Mouse (Mus musculus) heart, embryonic 16.5 days (tissue): ENCODE measurements at regions not wholly inside any gene's neighbourhood (a gene's known extent, or its start where the extent isn't known, plus 50 kb on each side); places are given as distances from the start of the nearest gene placed in this dataset.

Experiments used
- ATAC-seq: fragments of 200-750 bp; cut with Nextera tagmentation; replicated peaks from 2 replicates; pipeline ENCODE4 v1.8.0; 2017; ENCODE audit warnings: moderate number of reproducible peaks; ENCODE audit not compliant: insufficient read depth, low FRiP score; ENCODE audit errors: extremely low read depth
- H3K27ac ChIP-seq: fragments of 300-500 bp; sonication (generic); 2 replicates; pipeline ENCODE4 v1.5.1; 2014; ENCODE audit warnings: mild to moderate bottlenecking, low read length, control low read depth, moderate library complexity
- H3K27me3 ChIP-seq: fragments of 300-500 bp; sonication (generic); 2 replicates; pipeline ENCODE4 v1.6.1; 2014; ENCODE audit warnings: low read length, mixed read lengths; ENCODE audit not compliant: control insufficient read depth, insufficient read depth
- H3K36me3 ChIP-seq: fragments of 300-500 bp; sonication (generic); 2 replicates; pipeline ENCODE4 v1.6.1; 2014; ENCODE audit not compliant: control insufficient read depth, insufficient read depth
- H3K4me1 ChIP-seq: fragments of 300-500 bp; sonication (generic); 2 replicates; pipeline ENCODE4 v1.6.1; 2014; ENCODE audit warnings: low read length, mixed read lengths; ENCODE audit not compliant: control insufficient read depth, insufficient read depth
- H3K4me2 ChIP-seq: fragments of 300-500 bp; sonication (generic); 2 replicates; pipeline ENCODE4 v1.6.1; 2014; ENCODE audit warnings: low read depth, mild to moderate bottlenecking, control low read depth, low read length
- H3K4me3 ChIP-seq: fragments of 300-500 bp; sonication (generic); 2 replicates; pipeline ENCODE4 v1.5.1; 2014; ENCODE audit warnings: mild to moderate bottlenecking, control low read depth, low read length
- H3K9ac ChIP-seq: fragments of 300-500 bp; sonication (generic); 2 replicates; pipeline ENCODE4 v1.6.1; 2014; ENCODE audit warnings: low read length, control low read depth
- H3K9me3 ChIP-seq: fragments of 300-500 bp; sonication (generic); replicated peaks from 2 replicates; pipeline ENCODE4 v1.6.1; 2016; ENCODE audit warnings: low read length; ENCODE audit not compliant: control insufficient read depth
- WGBS: fragments of 180-500 bp; shearing (Covaris S2); extraction: QIAGEN DNeasy Blood & Tissue Kit; methylation state at CpG from one replicate; pipeline ENCODE4 v1.1.7; 2014; 5-methylcytosine and 5-hydroxymethylcytosine counted together

DNA sequence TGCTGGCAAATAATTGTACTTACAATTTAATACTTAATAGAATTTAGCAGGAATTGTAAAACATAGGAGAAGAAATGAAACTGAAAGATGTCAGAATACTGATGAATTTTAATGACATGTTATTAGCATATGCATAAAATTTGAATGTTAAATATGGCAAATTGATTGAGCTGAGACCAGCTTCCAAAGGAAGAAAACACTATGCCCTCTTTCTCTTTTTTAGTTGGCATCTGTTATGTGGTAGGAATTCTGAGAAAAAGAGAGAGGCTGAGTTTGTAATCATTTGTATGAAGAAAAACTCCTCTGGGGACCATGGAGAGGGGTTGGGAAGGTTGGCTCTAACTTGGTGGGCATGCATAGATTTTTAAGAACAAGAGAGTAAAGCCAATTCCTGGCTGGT lies 224.2 kb downstream of the Gm11077 start:
- no peak for ATAC-seq
- H3K36me3 ChIP-seq: no peaks in the 10 kb centered on the region
- no peak overlapping the region for H3K27ac ChIP-seq

GRCm38 (mm10) chr6:140953721-140954120 lies 224.6 kb downstream of the Gm11077 start:
- no peaks in the 10 kb centered on the region for H3K4me1 ChIP-seq
- no peaks in the 10 kb centered on the region for H3K36me3 ChIP-seq
- H3K4me2 ChIP-seq: no peak overlapping the region
- H3K27me3 ChIP-seq: no peaks in the 10 kb centered on the region
- H3K4me3 ChIP-seq: no peak overlapping the region
- H3K9ac ChIP-seq: no peak overlapping the region
- H3K9me3 ChIP-seq: no peaks in the 10 kb centered on the region
- WGBS: 60% methylated on average over 1 of the region's 1 CpGs
- no peak for ATAC-seq
- H3K27ac ChIP-seq: no peak overlapping the region

More for the DNA sequence above, 224.2 kb downstream of the Gm11077 start:
- H3K4me3 ChIP-seq: no peak overlapping the region
- no peaks in the 10 kb centered on the region for H3K4me1 ChIP-seq
- H3K4me2 ChIP-seq: no peak overlapping the region
- H3K9ac ChIP-seq: no peak overlapping the region
- no peaks in the 10 kb centered on the region for H3K9me3 ChIP-seq
- H3K27me3 ChIP-seq: no peaks in the 10 kb centered on the region

GRCm38 (mm10) chr6:140955751-140956521 lies 226.9 kb downstream of the Gm11077 start:
- no peaks in the 10 kb centered on the region for H3K36me3 ChIP-seq
- peak; percentile 50 for ATAC-seq
- H3K4me2 ChIP-seq: peak overlapping the region; percentile 25; the same call in 1 of the 2 replicates
- H3K27me3 ChIP-seq: no peaks in the 10 kb centered on the region
- peak overlapping the region; percentile 76 for H3K27ac ChIP-seq
- H3K4me1 ChIP-seq: no peaks in the 10 kb centered on the region
- no peak overlapping the region for H3K4me3 ChIP-seq
- H3K9ac ChIP-seq: no peak overlapping the region
- WGBS: 42% methylated on average over 13 of the region's 13 CpGs
- H3K9me3 ChIP-seq: no peaks in the 10 kb centered on the region

DNA sequence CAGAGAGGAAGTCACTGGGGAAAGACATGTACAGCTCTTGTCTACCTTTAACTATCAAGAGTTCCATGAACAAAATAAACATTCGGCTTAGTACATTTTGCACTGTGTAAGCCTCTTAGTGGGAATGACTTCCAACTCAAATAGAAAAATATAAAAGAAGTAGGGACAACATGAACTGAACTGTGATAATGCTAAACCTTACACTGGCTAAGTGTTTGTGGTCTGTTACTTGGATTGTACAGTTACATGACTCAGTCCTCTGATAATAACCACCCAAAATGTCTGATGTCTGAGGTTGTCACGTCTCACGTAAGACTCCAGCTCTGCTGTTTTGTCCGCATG lies 227.4 kb downstream of the Gm11077 start:
- no peak overlapping the region for H3K9ac ChIP-seq
- peak overlapping the region; percentile 25; the same call in 1 of the 2 replicates for H3K4me2 ChIP-seq
- peak overlapping the region; percentile 76 for H3K27ac ChIP-seq
- no peak overlapping the region for H3K4me3 ChIP-seq
- no peaks in the 10 kb centered on the region for H3K36me3 ChIP-seq
- H3K4me1 ChIP-seq: no peaks in the 10 kb centered on the region
- no peaks in the 10 kb centered on the region for H3K9me3 ChIP-seq
- ATAC-seq: peak; percentile 74
- no peaks in the 10 kb centered on the region for H3K27me3 ChIP-seq
- WGBS: 69% methylated on average over 4 of the region's 4 CpGs

DNA sequence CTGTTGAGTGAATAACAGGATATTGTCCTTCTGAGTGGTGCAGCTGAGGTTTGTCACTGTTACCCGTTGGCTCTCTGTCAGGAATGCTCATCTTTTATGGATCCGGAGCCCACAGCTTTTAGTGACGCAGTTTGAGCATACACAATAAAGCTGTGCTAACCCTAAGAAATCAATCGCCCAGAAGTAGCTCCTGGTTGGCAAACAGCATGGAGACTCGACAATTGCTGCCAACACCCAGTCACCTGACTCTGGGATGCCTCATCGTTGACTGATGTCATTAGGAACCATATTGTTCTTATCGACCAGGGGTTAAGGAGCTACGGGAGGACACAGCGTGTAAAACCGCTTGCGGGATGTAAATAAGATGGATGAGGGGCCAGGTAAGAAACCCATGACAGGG lies 232.9 kb downstream of the Gm11077 start:
- WGBS: 85% methylated on average over 11 of the region's 11 CpGs
- no peak overlapping the region for H3K9ac ChIP-seq
- no peaks in the 10 kb centered on the region for H3K36me3 ChIP-seq
- no peak overlapping the region for H3K4me2 ChIP-seq
- H3K4me1 ChIP-seq: no peaks in the 10 kb centered on the region
- H3K27me3 ChIP-seq: no peaks in the 10 kb centered on the region
- no peaks in the 10 kb centered on the region for H3K9me3 ChIP-seq
- no peak overlapping the region for H3K4me3 ChIP-seq
- no peak overlapping the region for H3K27ac ChIP-seq
- ATAC-seq: no peak

- H3K27ac ChIP-seq: no peak overlapping the region
- H3K4me2 ChIP-seq: no peak overlapping the region
- no peaks in the 10 kb centered on the region for H3K4me1 ChIP-seq
- no peak overlapping the region for H3K4me3 ChIP-seq
- no peak for ATAC-seq
- no peaks in the 10 kb centered on the region for H3K36me3 ChIP-seq
- WGBS: 69% methylated on average over 4 of the region's 4 CpGs
- H3K27me3 ChIP-seq: no peaks in the 10 kb centered on the region
- H3K9ac ChIP-seq: no peak overlapping the region
- no peaks in the 10 kb centered on the region for H3K9me3 ChIP-seq
Measured at GRCm38 (mm10) chr6:140962563-140962962, 233.5 kb downstream of the Gm11077 start.

DNA sequence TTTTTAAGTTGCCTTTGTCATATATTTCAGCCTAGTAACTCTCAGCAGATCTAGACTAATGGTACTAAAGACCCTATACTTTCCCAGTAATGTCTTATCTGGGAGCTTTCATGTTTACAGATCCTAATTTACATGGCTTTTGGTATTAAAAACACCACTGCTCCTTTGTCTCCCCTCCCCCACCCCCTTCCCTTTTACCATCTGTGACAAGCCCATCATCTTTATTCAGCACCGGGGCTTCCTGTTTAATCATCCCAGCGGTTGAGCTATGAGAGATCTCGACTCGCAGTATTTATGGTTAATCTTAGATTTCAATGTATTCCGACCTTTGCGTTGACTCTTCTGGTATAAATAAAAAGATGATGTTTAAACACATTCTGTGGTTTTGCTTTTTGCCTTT lies 244.6 kb downstream of the Gm11077 start:
- Histone ChIP-seq H3K9me3 (no peaks in the 10 kb centered on the region), H3K36me3 (no peaks in the 10 kb centered on the region), H3K27me3 (no peaks in the 10 kb centered on the region), H3K4me1 (no peaks in the 10 kb centered on the region), H3K9ac (no peak overlapping the region), H3K27ac (no peak overlapping the region), H3K4me3 (no peak overlapping the region), H3K4me2 (no peak overlapping the region)
- 82% methylated on average over 6 of the region's 6 CpGs for WGBS
- ATAC-seq: no peak

DNA sequence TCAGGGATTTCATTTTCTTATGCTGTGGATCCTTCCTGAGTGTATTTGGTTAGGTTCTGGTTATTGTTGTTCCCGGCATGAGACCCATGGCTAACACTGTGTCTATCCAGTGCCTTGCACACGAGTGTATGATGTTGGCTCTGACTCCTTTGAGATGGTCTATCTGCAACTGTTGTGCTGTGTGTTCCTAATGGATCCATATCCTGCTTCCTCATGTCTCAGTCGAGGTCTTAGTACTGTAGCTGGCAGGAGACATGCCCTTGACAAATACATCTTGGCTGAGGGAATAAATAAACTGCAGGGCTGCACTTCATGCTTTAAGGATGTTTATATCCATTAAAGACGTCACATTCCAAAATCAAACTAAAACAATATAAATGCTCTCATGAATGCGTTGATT lies 247.9 kb downstream of the Gm11077 start:
- Histone ChIP-seq H3K9ac (no peak overlapping the region), H3K4me2 (no peak overlapping the region), H3K36me3 (no peaks in the 10 kb centered on the region), H3K4me3 (no peak overlapping the region), H3K27me3 (no peaks in the 10 kb centered on the region), H3K27ac (no peak overlapping the region), H3K4me1 (no peaks in the 10 kb centered on the region), H3K9me3 (no peaks in the 10 kb centered on the region)
- ATAC-seq: no peak
- 68% methylated on average over 5 of the region's 5 CpGs for WGBS

DNA sequence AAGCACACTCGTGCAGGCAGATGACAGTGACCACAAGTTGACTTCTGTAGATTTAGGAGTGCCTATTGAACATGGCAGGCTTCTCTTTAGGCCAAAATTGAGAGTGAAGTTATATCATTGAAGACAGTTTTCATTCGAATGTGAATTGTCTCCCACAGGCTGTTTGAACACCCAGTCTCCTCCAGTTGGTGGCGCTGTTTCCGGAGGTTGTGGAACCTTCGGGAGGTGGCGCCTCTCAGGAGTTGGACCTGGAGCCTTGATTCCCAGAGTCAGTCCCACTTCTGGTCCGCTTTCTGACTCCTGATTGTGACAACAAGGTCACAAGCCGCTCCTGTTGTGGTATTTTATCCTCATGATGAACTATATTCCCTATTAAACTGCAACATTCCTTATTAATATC lies 254.5 kb downstream of the Gm11077 start:
- no peak overlapping the region for H3K27ac ChIP-seq
- no peak overlapping the region for H3K4me2 ChIP-seq
- peaks cover 3% of the 10 kb centered on the region; the same call in 1 of the 2 replicates for H3K9me3 ChIP-seq
- H3K27me3 ChIP-seq: no peaks in the 10 kb centered on the region
- no peak for ATAC-seq
- no peaks in the 10 kb centered on the region for H3K4me1 ChIP-seq
- H3K9ac ChIP-seq: no peak overlapping the region
- no peak overlapping the region for H3K4me3 ChIP-seq
- no peaks in the 10 kb centered on the region for H3K36me3 ChIP-seq
- 85% methylated on average over 8 of the region's 8 CpGs for WGBS
